Mouse (Mus musculus): ENCODE results near the gene Dohh. TPM values are rescaled to one million over a fixed set of nuclear protein-coding genes. Genes with fewer than 3 reads are reported as not detected.

Dohh gene
- total and polyA plus RNA-seq, 3 experiments = 78.2 to 131 (median 81.7) TPM

GRCm38 (mm10) chr10:81400371-81401204 lies 16.4 kb downstream of the Dohh start:
- Histone ChIP-seq H3K36me3 (replicated peaks in 1 of 2; ENCODE audit: control insufficient read depth in 1 of 2, insufficient read depth in 1 of 2, low read length in 1 of 2) (peaks cover 57 to 67% of the 10 kb centered on the region in 2 experiments), H3K4me2 (ENCODE audit: insufficient read depth, low read depth, poor library complexity, severe bottlenecking) (no peak overlapping the region), H3K79me2 (replicated peaks; ENCODE audit: control insufficient read depth, extremely low read depth, insufficient read depth, poor library complexity, severe bottlenecking) (no peaks in the 10 kb centered on the region), H3K4me3 (replicated peaks in 1 of 3; ENCODE audit: low read depth in 2 of 3, low read length in 2 of 3, poor library complexity in 1 of 3) (no peak overlapping the region), H3K9ac (ENCODE audit: insufficient read depth, low read depth) (no peak overlapping the region), H3K9me3 (replicated peaks; ENCODE audit: low read length) (no peaks in the 10 kb centered on the region), H3K27me3 (replicated peaks) (no peaks in the 10 kb centered on the region), H3K27ac (ENCODE audit: insufficient read depth, low read depth) (no peak overlapping the region), H3K4me1 (ENCODE audit: control insufficient read depth in 1 of 2, insufficient read depth in 2 of 2) (peaks cover 0 to 8% of the 10 kb centered on the region in 2 experiments; a peak in 1 of 4 replicates)
- TF ChIP-seq NRF1 (IDR thresholded peaks at IDR 0.05; ENCODE audit: low read depth, low read length) = no peak
- no peak for TF ChIP-seq SIN3A (IDR thresholded peaks at IDR 0.05; ENCODE audit: low read length)
- in situ Hi-C loops (cut with MboI; ENCODE audit: low pct_ligation_motif_present, low pct_unique_long_range_greater_than_20kb, low sequenced_read_pairs) (no loop called here), dilution Hi-C loops (cut with MboI; ENCODE audit: extremely low pct_ligation_motif_present, extremely low pct_unique_long_range_greater_than_20kb, low sequenced_read_pairs) (no loop called here)
- no peak for DNase-seq (ENCODE audit: extremely low read depth)

DNA sequence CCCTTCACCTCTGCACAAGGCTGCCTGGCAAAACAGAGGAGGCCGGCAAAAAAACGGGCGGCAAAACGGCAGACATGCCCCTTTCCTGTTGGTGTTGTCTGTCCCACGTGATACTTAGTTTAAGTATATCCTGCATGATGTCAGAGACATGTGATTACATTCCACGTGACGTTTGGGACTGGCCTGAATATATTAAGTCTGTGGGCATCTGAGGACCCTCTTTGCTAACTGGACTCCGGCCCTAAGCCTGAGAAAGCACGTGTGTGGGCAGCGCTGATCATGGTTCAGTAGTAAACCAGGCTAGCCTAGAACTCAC lies 16.9 kb downstream of the Dohh start:
- dilution Hi-C loops (cut with MboI; ENCODE audit: extremely low pct_ligation_motif_present, extremely low pct_unique_long_range_greater_than_20kb, low sequenced_read_pairs) (no loop called here), in situ Hi-C loops (cut with MboI; ENCODE audit: low pct_ligation_motif_present, low pct_unique_long_range_greater_than_20kb, low sequenced_read_pairs) (no loop called here)
- no peak overlapping the region for H3K4me2 ChIP-seq (ENCODE audit: insufficient read depth, low read depth, poor library complexity, severe bottlenecking)
- no peak for TF ChIP-seq MEF2A (IDR thresholded peaks at IDR 0.05; ENCODE audit: borderline replicate concordance, low read depth, low read length)
- no peak for TF ChIP-seq CHD2 (IDR thresholded peaks at IDR 0.05; ENCODE audit: low read length)
- no peak for TF ChIP-seq UBTF (IDR thresholded peaks at IDR 0.05; ENCODE audit: low read depth, low read length)
- TF ChIP-seq POLR2A (IDR thresholded peaks at IDR 0.05; ENCODE audit: low read depth, low read length) = no peak
- no peak for TF ChIP-seq RAD21 (IDR thresholded peaks at IDR 0.05; ENCODE audit: low read depth, low read length)
- no peak for TF ChIP-seq IRF4 (IDR thresholded peaks at IDR 0.05; ENCODE audit: low read depth, low read length)
- no peak for TF ChIP-seq ZNF384 (IDR thresholded peaks at IDR 0.05; ENCODE audit: low read depth, low read length)
- peaks cover 4 to 13% of the 10 kb centered on the region in 2 experiments; a peak in 3 of 4 replicates for H3K4me1 ChIP-seq (ENCODE audit: control insufficient read depth in 1 of 2, insufficient read depth in 2 of 2)
- DNase-seq (ENCODE audit: extremely low read depth) = no peak
- H3K36me3 ChIP-seq (replicated peaks in 1 of 2; ENCODE audit: control insufficient read depth in 1 of 2, insufficient read depth in 1 of 2, low read length in 1 of 2) = peaks cover 63 to 72% of the 10 kb centered on the region in 2 experiments
- H3K9ac ChIP-seq (ENCODE audit: insufficient read depth, low read depth) = no peak overlapping the region
- H3K27me3 ChIP-seq (replicated peaks) = no peaks in the 10 kb centered on the region
- H3K27ac ChIP-seq (ENCODE audit: insufficient read depth, low read depth) = no peak overlapping the region
- no peaks in the 10 kb centered on the region for H3K79me2 ChIP-seq (replicated peaks; ENCODE audit: control insufficient read depth, extremely low read depth, insufficient read depth, poor library complexity, severe bottlenecking)
- no peak overlapping the region for H3K4me3 ChIP-seq (replicated peaks in 1 of 3; ENCODE audit: low read depth in 2 of 3, low read length in 2 of 3, poor library complexity in 1 of 3)
- no peaks in the 10 kb centered on the region for H3K9me3 ChIP-seq (replicated peaks; ENCODE audit: low read length)

DNA sequence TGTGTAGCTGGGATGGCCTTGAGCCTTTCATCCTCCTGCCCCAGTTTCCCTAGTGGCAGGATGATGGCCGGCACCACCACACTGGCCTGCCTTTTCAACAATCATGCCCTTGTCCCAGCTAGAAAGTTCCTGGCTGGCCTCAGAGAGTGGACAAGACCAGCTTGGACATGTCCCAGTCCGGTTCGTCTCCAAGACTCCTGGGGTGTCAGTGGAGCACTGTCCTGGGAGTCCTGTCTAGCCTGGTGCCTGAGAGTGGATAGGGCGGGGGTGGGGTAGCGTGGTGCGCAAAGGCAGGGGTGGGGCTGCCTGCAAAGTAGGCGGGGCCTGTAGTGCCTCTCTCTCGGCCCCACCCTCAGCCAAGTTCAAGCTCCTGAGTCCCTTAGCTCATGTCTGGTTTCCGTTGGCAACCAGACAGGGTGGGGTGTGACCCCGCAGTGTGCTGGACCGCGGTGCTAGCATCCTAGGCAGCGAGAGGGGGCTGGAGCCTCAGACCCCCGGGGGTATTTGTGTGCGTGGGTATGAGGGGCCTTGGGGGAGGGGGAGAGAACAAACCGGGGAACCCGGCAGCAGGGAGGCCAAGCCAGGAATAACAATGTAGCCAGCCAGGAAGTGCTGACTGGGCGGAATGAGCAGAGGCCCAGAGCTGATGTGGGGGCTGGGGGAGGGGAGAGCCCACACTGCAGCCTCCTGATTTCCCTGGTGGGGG lies 17.4 kb downstream of the Dohh start:
- H3K27me3 ChIP-seq (replicated peaks) = no peaks in the 10 kb centered on the region
- H3K4me3 ChIP-seq (replicated peaks in 1 of 3; ENCODE audit: low read depth in 2 of 3, low read length in 2 of 3, poor library complexity in 1 of 3) = no peak overlapping the region
- H3K36me3 ChIP-seq (replicated peaks in 1 of 2; ENCODE audit: control insufficient read depth in 1 of 2, insufficient read depth in 1 of 2, low read length in 1 of 2) = peaks cover 67 to 76% of the 10 kb centered on the region in 2 experiments
- no peak overlapping the region for H3K9ac ChIP-seq (ENCODE audit: insufficient read depth, low read depth)
- TF ChIP-seq MAFK (IDR thresholded peaks at IDR 0.05; ENCODE audit: insufficient replicate concordance, low read length) (peak; percentile 63; the same call in 1 of the 2 replicates), RCOR1 (conservative IDR thresholded peaks at IDR 0.05; ENCODE audit: low read depth, low read length) (no peak)
- dilution Hi-C loops (cut with MboI; ENCODE audit: extremely low pct_ligation_motif_present, extremely low pct_unique_long_range_greater_than_20kb, low sequenced_read_pairs) (no loop called here), in situ Hi-C loops (cut with MboI; ENCODE audit: low pct_ligation_motif_present, low pct_unique_long_range_greater_than_20kb, low sequenced_read_pairs) (no loop called here)
- H3K27ac ChIP-seq (ENCODE audit: insufficient read depth, low read depth) = no peak overlapping the region
- peaks cover 9 to 19% of the 10 kb centered on the region in 2 experiments for H3K4me1 ChIP-seq (ENCODE audit: control insufficient read depth in 1 of 2, insufficient read depth in 2 of 2)
- H3K4me2 ChIP-seq (ENCODE audit: insufficient read depth, low read depth, poor library complexity, severe bottlenecking) = no peak overlapping the region
- no peaks in the 10 kb centered on the region for H3K79me2 ChIP-seq (replicated peaks; ENCODE audit: control insufficient read depth, extremely low read depth, insufficient read depth, poor library complexity, severe bottlenecking)
- H3K9me3 ChIP-seq (replicated peaks; ENCODE audit: low read length) = no peaks in the 10 kb centered on the region
- DNase-seq (ENCODE audit: extremely low read depth) = no peak

All from CH12.LX (cell line).